Mouse (Mus musculus): ENCODE results near the gene Grid1.

DNA sequence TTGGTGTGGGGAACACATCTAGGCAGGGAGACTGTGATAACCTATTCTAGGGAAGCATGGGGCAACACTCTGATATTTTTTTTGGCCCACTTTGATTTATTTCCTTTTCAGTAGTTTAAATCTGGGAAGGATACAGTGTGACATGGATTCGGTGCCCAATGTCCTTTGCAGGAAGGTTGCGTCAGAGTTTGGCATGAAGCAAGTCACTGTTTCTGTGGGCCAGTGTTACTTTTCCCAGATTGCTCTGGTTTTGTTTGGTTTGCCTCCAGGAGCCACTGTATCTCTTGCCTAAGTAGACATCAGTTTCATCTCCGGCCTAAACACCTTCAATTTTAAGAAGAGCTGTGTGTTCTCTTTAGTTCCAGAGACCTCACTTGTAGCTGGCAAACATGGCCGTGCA is 399.1 kb downstream of the Grid1 start:
- TF ChIP-seq CTCF (IDR thresholded peaks at IDR 0.05; ENCODE audit: borderline replicate concordance, insufficient read depth, low read length) (no peak), POLR2A (IDR thresholded peaks at IDR 0.05; ENCODE audit: low read depth, low read length) (no peak)

Measured in embryonic fibroblast, embryonic 13.5 days (primary cell).